Mouse (Mus musculus) Patski (cell line): ENCODE results near the gene Cped1. TPM values are rescaled to one million over a fixed set of nuclear protein-coding genes. Genes with fewer than 3 reads are reported as not detected.

Experiments used
- ATAC-seq: fragments of 100-300 bp; one replicate; pipeline ENCODE4 v1.8.0; 2021
- CTCF ChIA-PET: fragments of 350-600 bp; sonication (Branson Sonifier 250); formaldehyde crosslinking; loops from one replicate; lab custom pipeline; 2022; ENCODE audit warnings: inconsistent platforms; lab: Charles Lee
- POLR2A ChIA-PET: fragments of 350-600 bp; sonication (Branson Sonifier 250); formaldehyde crosslinking; loops from one replicate; lab custom pipeline; 2022; ENCODE audit warnings: antibody characterized with exemption, inconsistent platforms; lab: Charles Lee
- DNase-seq: peaks from one replicate; pipeline ENCODE4 v3.0.0-alpha.2; 2011; ENCODE audit warnings: low read depth, low spot score
- H3K27me3 ChIP-seq: fragments of 371-371 bp; one replicate; pipeline ENCODE4 v1.5.1; 2021
- CTCF ChIP-seq: fragments of 100-300 bp; IDR thresholded peaks from one replicate; pipeline ENCODE4 v1.5.1; 2021
- in situ Hi-C: fragments of 300-500 bp; cut with MboI; formaldehyde crosslinking; loops from 3 replicates; pipeline ENCODE4 v1.11.1; 2018; ENCODE audit warnings: low pct_unique_long_range_greater_than_20kb, mixed read lengths
- polyA plus RNA-seq: library from polyadenylated mRNA; unstranded; gene quantifications from one replicate; pipeline ENCODE4 v1.2.3, GENCODE M21; 2021

The Cped1 gene
- polyA plus RNA-seq, 1 experiment from 2014 or later, result 0.41 TPM

- in situ Hi-C loops, result no loop called here
Observed at GRCm38 (mm10) chr6:22012099-22012498, 26.4 kb downstream of the Cped1 start.

GRCm38 (mm10) chr6:22012501-22012900 is 26.8 kb downstream of the Cped1 start:
- peaks cover 16% of the 10 kb centered on the region for H3K27me3 ChIP-seq
- no peak for ATAC-seq
- POLR2A ChIA-PET, result no interaction called here
- TF ChIP-seq CTCF, result no peak
- no peak for DNase-seq
- in situ Hi-C loops, result no loop called here
- CTCF ChIA-PET, result no interaction called here

More at GRCm38 (mm10) chr6:22012099-22012498, 26.4 kb downstream of the Cped1 start:
- ChIA-PET POLR2A (no interaction called here), CTCF (no interaction called here)
- peaks cover 13% of the 10 kb centered on the region for H3K27me3 ChIP-seq
- ATAC-seq, result no peak
- DNase-seq, result no peak
- TF ChIP-seq CTCF, result no peak

- DNase-seq, result no peak
- POLR2A ChIA-PET, result no interaction called here
- in situ Hi-C loops, result no loop called here
Observed at GRCm38 (mm10) chr6:22013394-22013793, 27.7 kb downstream of the Cped1 start.

GRCm38 (mm10) chr6:22014291-22014911 is 28.7 kb downstream of the Cped1 start:
- CTCF ChIA-PET, result no interaction called here

More at GRCm38 (mm10) chr6:22013394-22013793, 27.7 kb downstream of the Cped1 start:
- no peak for TF ChIP-seq CTCF
- H3K27me3 ChIP-seq, result peaks cover 19% of the 10 kb centered on the region
- CTCF ChIA-PET, result no interaction called here
- no peak for ATAC-seq

GRCm38 (mm10) chr6:22017631-22018030 is 31.9 kb downstream of the Cped1 start:
- H3K27me3 ChIP-seq, result peaks cover 33% of the 10 kb centered on the region
- in situ Hi-C loops, result no loop called here
- no peak for DNase-seq
- no peak for ATAC-seq
- TF ChIP-seq CTCF, result no peak
- ChIA-PET CTCF (no interaction called here), POLR2A (no interaction called here)

More at GRCm38 (mm10) chr6:22014291-22014911, 28.7 kb downstream of the Cped1 start:
- ATAC-seq (no peak), DNase-seq (no peak)
- POLR2A ChIA-PET, result no interaction called here
- in situ Hi-C loops, result no loop called here
- no peak for TF ChIP-seq CTCF
- peaks cover 21% of the 10 kb centered on the region for H3K27me3 ChIP-seq

- ChIA-PET CTCF (interaction anchor here (0.8 to 1.1 kb wide), 2 partner anchors 16 to 23 kb away, joined by 3 to 4 read pairs; no protein-coding TSS in a partner anchor), POLR2A (interaction anchor here (0.9 kb wide), 1 partner anchor 23 kb away, joined by 5 read pairs; no protein-coding TSS in a partner anchor)
- no peak for TF ChIP-seq CTCF
- ATAC-seq (no peak), DNase-seq (no peak)
- in situ Hi-C loops, result no loop called here
- peaks cover 44% of the 10 kb centered on the region for H3K27me3 ChIP-seq
Observed at GRCm38 (mm10) chr6:22018768-22019445, 33.2 kb downstream of the Cped1 start.

- POLR2A ChIA-PET, result interaction anchor here (0.9 kb wide), 1 partner anchor 23 kb away, joined by 5 read pairs; no protein-coding TSS in a partner anchor
- H3K27me3 ChIP-seq, result peaks cover 50% of the 10 kb centered on the region
- TF ChIP-seq CTCF, result no peak
- DNase-seq, result no peak
- ATAC-seq, result no peak
- in situ Hi-C loops, result no loop called here
- CTCF ChIA-PET, result interaction anchor here (0.8 kb wide), 1 partner anchor 16 kb away, joined by 4 read pairs; no protein-coding TSS in a partner anchor
Observed at GRCm38 (mm10) chr6:22019637-22020036, 33.9 kb downstream of the Cped1 start.

GRCm38 (mm10) chr6:22020696-22021095 is 35.0 kb downstream of the Cped1 start:
- ChIA-PET CTCF (no interaction called here), POLR2A (interaction anchor here (0.6 kb wide), 1 partner anchor 18 kb away, joined by 4 read pairs; no protein-coding TSS in a partner anchor)
- peaks cover 56% of the 10 kb centered on the region for H3K27me3 ChIP-seq
- no peak for ATAC-seq
- no peak for TF ChIP-seq CTCF
- DNase-seq, result no peak
- in situ Hi-C loops, result no loop called here

GRCm38 (mm10) chr6:22021315-22021714 is 35.6 kb downstream of the Cped1 start:
- TF ChIP-seq CTCF, result no peak
- ATAC-seq, result no peak

GRCm38 (mm10) chr6:22024168-22024567 is 38.5 kb downstream of the Cped1 start:
- in situ Hi-C loops, result no loop called here
- POLR2A ChIA-PET, result no interaction called here
- no peak for TF ChIP-seq CTCF
- peaks cover 49% of the 10 kb centered on the region for H3K27me3 ChIP-seq
- ATAC-seq (no peak), DNase-seq (no peak)
- CTCF ChIA-PET, result no interaction called here

More at GRCm38 (mm10) chr6:22021315-22021714, 35.6 kb downstream of the Cped1 start:
- CTCF ChIA-PET, result no interaction called here
- peaks cover 60% of the 10 kb centered on the region for H3K27me3 ChIP-seq
- POLR2A ChIA-PET, result no interaction called here
- in situ Hi-C loops, result no loop called here
- no peak for DNase-seq
